Mouse (Mus musculus) small intestine, adult 2 months (tissue): ENCODE results near the gene Eva1c. TPM values are rescaled to one million over a fixed set of nuclear protein-coding genes. Genes with fewer than 3 reads are reported as not detected.

ENCODE experiments used
- H3K27ac ChIP-seq: fragments of 200-500 bp; 2 replicates; pipeline ENCODE4 v1.5.1; 2012; ENCODE audit warnings: low read depth, low read length, control low read depth, inconsistent platforms; ENCODE audit not compliant: insufficient read depth
- H3K27me3 ChIP-seq: fragments of 200-500 bp; 2 replicates; pipeline ENCODE4 v1.6.1; 2012; ENCODE audit warnings: mild to moderate bottlenecking, moderate library complexity, low read length, inconsistent platforms; ENCODE audit not compliant: control insufficient read depth, insufficient read depth
- H3K36me3 ChIP-seq: fragments of 200-500 bp; 2 replicates; pipeline ENCODE4 v1.6.1; 2012; ENCODE audit warnings: mild to moderate bottlenecking, low read length, control low read depth, inconsistent platforms; ENCODE audit not compliant: control insufficient read depth, insufficient read depth
- H3K4me1 ChIP-seq: fragments of 200-500 bp; 2 replicates; pipeline ENCODE4 v1.6.1; 2012; ENCODE audit warnings: low read length, inconsistent platforms, mixed read lengths; ENCODE audit not compliant: control insufficient read depth, insufficient read depth, insufficient read length
- H3K4me3 ChIP-seq: fragments of 200-500 bp; 2 replicates; pipeline ENCODE4 v1.5.1; 2012; ENCODE audit warnings: low read depth, mild to moderate bottlenecking, control low read depth, inconsistent platforms, low read length, moderate library complexity
- CTCF ChIP-seq: fragments of 200-500 bp; IDR thresholded peaks from 2 replicates; pipeline ENCODE4 v1.5.1; 2012; ENCODE audit warnings: low read depth, mild to moderate bottlenecking, control low read depth, inconsistent platforms, low read length, moderate library complexity, mixed read lengths; ENCODE audit not compliant: insufficient replicate concordance, insufficient read length; ENCODE audit errors: extremely low read depth
- POLR2A ChIP-seq: fragments of 200-500 bp; IDR thresholded peaks from 2 replicates; pipeline ENCODE4 v1.6.1; 2012; ENCODE audit warnings: low read depth, mild to moderate bottlenecking, control low read depth, inconsistent platforms, low read length, moderate library complexity
- WGBS: fragments of 180-500 bp; shearing (Covaris S2); methylation state at CpG from one replicate; pipeline ENCODE4 v1.1.7; 2018; 5-methylcytosine and 5-hydroxymethylcytosine counted together
- polyA plus RNA-seq: library from polyadenylated mRNA; depleted of rRNA; stranded (reverse); fragments of >200 nt; gene quantifications from 2 replicates; pipeline ENCODE4 v1.2.3, GENCODE M21; 2012; rRNA removed

Gene Eva1c
- polyA plus RNA-seq, 1 experiment = 0.19 TPM

- H3K36me3 ChIP-seq = peaks cover 8% of the 10 kb centered on the region
- peaks cover 2% of the 10 kb centered on the region for H3K4me1 ChIP-seq
- H3K27me3 ChIP-seq = no peaks in the 10 kb centered on the region
- peak overlapping the region; percentile 30 for H3K27ac ChIP-seq
- no peak for TF ChIP-seq CTCF
- TF ChIP-seq POLR2A = no peak
- peak overlapping the region; percentile 77 for H3K4me3 ChIP-seq
- WGBS = under 1% methylated on average over 38 of the region's 38 CpGs
Measured at GRCm38 (mm10) chr16:90934193-90934686, 107.7 kb downstream of the Eva1c start.

- WGBS = under 1% methylated on average over 56 of the region's 56 CpGs
- Histone ChIP-seq H3K27me3 (no peaks in the 10 kb centered on the region), H3K27ac (peak within 1 kb of the TSS; percentile 30), H3K4me3 (peak within 1 kb of the TSS; percentile 77), H3K4me1 (peaks cover 2% of the 10 kb centered on the region), H3K36me3 (peaks cover 8% of the 10 kb centered on the region)
- TF ChIP-seq CTCF (no peak), POLR2A (peak; percentile 56)
Measured at GRCm38 (mm10) chr16:90934687-90935328, 108.3 kb downstream of the Eva1c start, which contains the start of gene Cfap298. TSS of gene Cfap298 (minus strand) at chr16:90935114.

- TF ChIP-seq POLR2A (no peak), CTCF (no peak)
- no peak overlapping the region for H3K27ac ChIP-seq
- 89% methylated on average over 7 of the region's 7 CpGs for WGBS
- H3K36me3 ChIP-seq = peaks cover 46% of the 10 kb centered on the region
- no peak overlapping the region for H3K4me3 ChIP-seq
- H3K4me1 ChIP-seq = no peaks in the 10 kb centered on the region
- H3K27me3 ChIP-seq = no peaks in the 10 kb centered on the region
Measured at GRCm38 (mm10) chr16:90941246-90941645, 114.7 kb downstream of the Eva1c start.

- peaks cover 64% of the 10 kb centered on the region for H3K36me3 ChIP-seq
- H3K4me1 ChIP-seq = no peaks in the 10 kb centered on the region
- no peak overlapping the region for H3K27ac ChIP-seq
- H3K4me3 ChIP-seq = no peak overlapping the region
- WGBS = 87% methylated on average over 8 of the region's 8 CpGs
- no peaks in the 10 kb centered on the region for H3K27me3 ChIP-seq
- no peak for TF ChIP-seq POLR2A
- no peak for TF ChIP-seq CTCF
Measured at GRCm38 (mm10) chr16:90946977-90947376, 120.5 kb downstream of the Eva1c start.

- H3K36me3 ChIP-seq = peaks cover 48% of the 10 kb centered on the region
- 72% methylated on average over 17 of the region's 17 CpGs for WGBS
- TF ChIP-seq CTCF (no peak), POLR2A (no peak)
- H3K4me1 ChIP-seq = no peaks in the 10 kb centered on the region
- no peaks in the 10 kb centered on the region for H3K27me3 ChIP-seq
- H3K27ac ChIP-seq = no peak overlapping the region
- H3K4me3 ChIP-seq = no peak overlapping the region
Measured at GRCm38 (mm10) chr16:90950354-90950963, 123.9 kb downstream of the Eva1c start.

- TF ChIP-seq CTCF (no peak), POLR2A (no peak)
- no peaks in the 10 kb centered on the region for H3K27me3 ChIP-seq
- peaks cover 44% of the 10 kb centered on the region for H3K36me3 ChIP-seq
- no peaks in the 10 kb centered on the region for H3K4me1 ChIP-seq
- H3K27ac ChIP-seq = no peak overlapping the region
- 91% methylated on average over 9 of the region's 9 CpGs for WGBS
- no peak overlapping the region for H3K4me3 ChIP-seq
Measured at GRCm38 (mm10) chr16:90953147-90953546, 126.6 kb downstream of the Eva1c start.

- TF ChIP-seq POLR2A (no peak), CTCF (no peak)
- H3K36me3 ChIP-seq = peaks cover 45% of the 10 kb centered on the region
- WGBS = 94% methylated on average over 6 of the region's 6 CpGs
Measured at GRCm38 (mm10) chr16:90953770-90954169, 127.3 kb downstream of the Eva1c start.

More at GRCm38 (mm10) chr16:90953770-90954169, 127.3 kb downstream of the Eva1c start:
- Histone ChIP-seq H3K4me3 (no peak overlapping the region), H3K27ac (no peak overlapping the region), H3K27me3 (no peaks in the 10 kb centered on the region), H3K4me1 (no peaks in the 10 kb centered on the region)

Other genes with a start within 250 kb of the Eva1c start
- gene Mis18a, start 99.3 kb upstream of the Eva1c start, polyA plus RNA-seq = 11.9 and 20.3 TPM in 2 replicates
- gene Mrap, start 88.5 kb upstream of the Eva1c start, polyA plus RNA-seq = 1.2 and 1.4 TPM in 2 replicates
- 1.8 and 1.9 TPM in 2 replicates for gene Urb1, start 16.3 kb upstream of the Eva1c start, polyA plus RNA-seq
- 9.6 and 19.2 TPM in 2 replicates for gene Cfap298, start 108.4 kb downstream of the Eva1c start, polyA plus RNA-seq
- 16.4 and 28.4 TPM in 2 replicates for gene Synj1, start 184.6 kb downstream of the Eva1c start, polyA plus RNA-seq
- 2.9 and 7.3 TPM in 2 replicates for gene Paxbp1, start 217.8 kb downstream of the Eva1c start, polyA plus RNA-seq